Mouse (Mus musculus) liver, postnatal 0 days (tissue): ENCODE measurements around the gene Cacna1a. TPM values are rescaled to one million over a fixed set of nuclear protein-coding genes. Genes with fewer than 3 reads are reported as not detected.
"Not testable (repeated sequence)": the region's sequence is repeated elsewhere in the genome, so short reads cannot be mapped to it uniquely, and the experiment has no call there.

ENCODE experiments used
- ATAC-seq: fragments of 200-750 bp; cut with Nextera tagmentation; 2 replicates; pipeline ENCODE4 v1.8.0; 2017; ENCODE audit warnings: mild to moderate bottlenecking, moderate library complexity
- DNase-seq: peaks from one replicate; pipeline ENCODE4 v3.0.0-alpha.2; 2016
- H3K27ac ChIP-seq: fragments of 300-500 bp; sonication (generic); 2 replicates; pipeline ENCODE4 v1.5.1; 2014; ENCODE audit warnings: antibody characterized with exemption, moderate library complexity, mild to moderate bottlenecking, low read depth
- H3K27me3 ChIP-seq: fragments of 300-500 bp; sonication (generic); 2 replicates; pipeline ENCODE4 v1.6.1; 2014; ENCODE audit warnings: low read length, control low read depth, mixed read lengths; ENCODE audit not compliant: insufficient read depth
- H3K36me3 ChIP-seq: fragments of 300-500 bp; sonication (generic); replicated peaks from 2 replicates; pipeline ENCODE4 v1.6.1; 2014; ENCODE audit warnings: mild to moderate bottlenecking, control low read depth, low read length, moderate library complexity, mixed read lengths; ENCODE audit not compliant: insufficient read depth
- H3K4me1 ChIP-seq: fragments of 300-500 bp; sonication (generic); 2 replicates; pipeline ENCODE4 v1.6.1; 2014; ENCODE audit warnings: antibody characterized with exemption, mild to moderate bottlenecking, control low read depth; ENCODE audit not compliant: insufficient read depth
- H3K4me2 ChIP-seq: fragments of 300-500 bp; sonication (generic); 2 replicates; pipeline ENCODE4 v1.6.1; 2014; ENCODE audit warnings: low read depth, mild to moderate bottlenecking, low read length, moderate library complexity, mixed read lengths
- H3K4me3 ChIP-seq: fragments of 300-500 bp; sonication (generic); 2 replicates; pipeline ENCODE4 v1.5.1; 2014; ENCODE audit warnings: low read depth, low read length
- H3K9ac ChIP-seq: fragments of 300-500 bp; sonication (generic); replicated peaks from 2 replicates; pipeline ENCODE4 v1.6.1; 2014; ENCODE audit warnings: mild to moderate bottlenecking, moderate library complexity
- H3K9me3 ChIP-seq: fragments of 300-500 bp; sonication (generic); 2 replicates; pipeline ENCODE4 v1.6.1; 2016; ENCODE audit warnings: mild to moderate bottlenecking, control low read depth, low read length, mixed read lengths
- CTCF ChIP-seq: sonication (generic); IDR thresholded peaks from 2 replicates; pipeline ENCODE4 v1.5.1; 2016; ENCODE audit warnings: antibody characterized with exemption, low read depth
- EP300 ChIP-seq: IDR thresholded peaks from 2 replicates; pipeline ENCODE4 v1.6.1; 2016; ENCODE audit warnings: antibody characterized with exemption, low read depth, mild to moderate bottlenecking
- WGBS: fragments of 180-500 bp; shearing (Covaris S2); extraction: QIAGEN DNeasy Blood & Tissue Kit; methylation state at CpG from one replicate; pipeline ENCODE4 v1.1.7; 2014; ENCODE audit not compliant: insufficient replicate concordance; 5-methylcytosine and 5-hydroxymethylcytosine counted together
- polyA plus RNA-seq: library from polyadenylated mRNA; unstranded; fragments of >200 nt; fragmentation: Nextera tagmentation; extraction: Ambion mirVana; gene quantifications from 2 replicates; pipeline ENCODE4 v1.2.1, GENCODE M21; 2015

Gene Cacna1a
- polyA plus RNA-seq, 1 experiment from 2014 or later = 0.49 TPM

GRCm38 (mm10) chr8:84501671-84502308, 113.5 kb downstream of the Cacna1a start:
- H3K27me3 ChIP-seq = no peaks in the 10 kb centered on the region
- no peak overlapping the region for H3K9ac ChIP-seq
- no peak overlapping the region for H3K4me3 ChIP-seq
- H3K9me3 ChIP-seq = no peaks in the 10 kb centered on the region
- DNase-seq (no peak), ATAC-seq (peak; percentile 43; the same call in 1 of the 2 replicates)
- TF ChIP-seq CTCF (no peak), EP300 (no peak)
- H3K4me2 ChIP-seq = no peak overlapping the region
- no peaks in the 10 kb centered on the region for H3K4me1 ChIP-seq
- WGBS = 61% methylated on average over 10 of the region's 10 CpGs
- H3K27ac ChIP-seq = no peak overlapping the region
- H3K36me3 ChIP-seq = no peaks in the 10 kb centered on the region

DNA sequence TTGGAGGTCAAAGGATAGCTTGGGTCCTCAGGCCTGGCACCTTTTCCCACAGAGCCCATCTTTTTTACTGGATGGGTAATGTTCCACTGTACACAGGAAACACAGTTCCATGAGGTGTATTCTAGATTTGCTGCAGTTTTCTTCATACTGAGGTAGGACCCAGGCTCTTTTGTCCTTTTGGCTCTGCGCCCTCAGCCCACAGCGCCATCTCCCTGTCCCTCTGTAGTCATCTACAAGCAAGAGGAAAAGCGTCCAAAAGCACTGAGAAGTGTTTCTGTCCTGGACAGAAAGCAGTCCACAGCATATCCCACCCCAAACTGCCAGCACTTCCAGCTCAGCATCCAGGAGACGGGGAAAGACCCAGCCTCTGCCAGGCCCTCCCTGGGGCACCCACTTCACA, 114.4 kb downstream of the Cacna1a start:
- Histone ChIP-seq H3K36me3 (no peaks in the 10 kb centered on the region), H3K9ac (no peak overlapping the region), H3K4me3 (no peak overlapping the region), H3K4me1 (no peaks in the 10 kb centered on the region), H3K9me3 (no peaks in the 10 kb centered on the region), H3K27ac (no peak overlapping the region), H3K27me3 (no peaks in the 10 kb centered on the region), H3K4me2 (no peak overlapping the region)
- no peak for TF ChIP-seq EP300
- no peak for TF ChIP-seq CTCF
- ATAC-seq (no peak), DNase-seq (no peak)
- WGBS = 71% methylated on average over 4 of the region's 4 CpGs

DNA sequence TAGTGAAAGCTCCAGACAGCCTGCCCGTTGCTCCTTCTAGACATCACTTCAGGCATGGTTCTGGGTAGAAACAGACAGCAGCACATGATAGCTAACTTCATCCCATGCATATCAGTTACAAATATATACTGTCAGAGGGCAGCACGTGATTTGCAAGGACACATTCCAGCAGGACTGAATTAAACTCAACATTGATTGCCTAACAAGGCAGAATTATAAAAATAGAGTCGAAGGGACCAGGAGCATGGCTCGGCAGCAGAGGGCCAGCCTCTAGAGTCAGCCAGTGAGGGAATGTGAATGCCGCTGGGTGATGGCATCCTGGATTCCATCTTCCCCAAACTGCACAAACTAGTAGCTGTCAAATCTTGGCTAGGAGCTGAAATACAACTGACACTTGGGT, 119.0 kb downstream of the Cacna1a start:
- no peaks in the 10 kb centered on the region for H3K4me1 ChIP-seq
- H3K36me3 ChIP-seq = no peaks in the 10 kb centered on the region
- ATAC-seq = no peak
- DNase-seq = no peak
- H3K9me3 ChIP-seq = no peaks in the 10 kb centered on the region
- no peaks in the 10 kb centered on the region for H3K27me3 ChIP-seq
- no peak overlapping the region for H3K9ac ChIP-seq
- H3K4me3 ChIP-seq = no peak overlapping the region
- TF ChIP-seq CTCF = no peak
- TF ChIP-seq EP300 = no peak
- 64% methylated on average over 5 of the region's 5 CpGs for WGBS
- H3K27ac ChIP-seq = no peak overlapping the region
- no peak overlapping the region for H3K4me2 ChIP-seq

DNA sequence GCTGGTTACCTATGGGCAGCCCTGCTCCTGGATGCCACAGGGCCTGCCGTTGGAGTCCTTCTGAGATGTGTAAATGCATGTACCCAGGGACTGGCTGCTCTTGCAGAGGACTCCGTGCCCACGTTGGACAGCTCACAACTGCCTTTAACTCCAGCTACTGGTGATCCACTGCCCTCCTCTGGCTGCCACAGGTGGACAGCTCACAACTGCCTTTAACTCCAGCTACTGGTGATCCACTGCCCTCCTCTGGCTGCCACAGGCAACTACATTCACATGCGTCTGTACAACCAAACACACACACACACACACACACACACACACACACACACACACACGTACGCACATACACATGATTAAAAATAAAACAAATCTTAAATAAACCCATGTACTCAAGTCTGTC, 121.5 kb downstream of the Cacna1a start:
- H3K36me3 ChIP-seq, H3K4me2 ChIP-seq, DNase-seq, H3K9me3 ChIP-seq, ATAC-seq, H3K4me3 ChIP-seq, H3K9ac ChIP-seq, H3K27ac ChIP-seq, H3K27me3 ChIP-seq, H3K4me1 ChIP-seq: not testable (repeated sequence)
- peak; percentile 33; the same call in 1 of the 2 replicates for TF ChIP-seq CTCF
- 79% methylated on average over 6 of the region's 6 CpGs for WGBS

DNA sequence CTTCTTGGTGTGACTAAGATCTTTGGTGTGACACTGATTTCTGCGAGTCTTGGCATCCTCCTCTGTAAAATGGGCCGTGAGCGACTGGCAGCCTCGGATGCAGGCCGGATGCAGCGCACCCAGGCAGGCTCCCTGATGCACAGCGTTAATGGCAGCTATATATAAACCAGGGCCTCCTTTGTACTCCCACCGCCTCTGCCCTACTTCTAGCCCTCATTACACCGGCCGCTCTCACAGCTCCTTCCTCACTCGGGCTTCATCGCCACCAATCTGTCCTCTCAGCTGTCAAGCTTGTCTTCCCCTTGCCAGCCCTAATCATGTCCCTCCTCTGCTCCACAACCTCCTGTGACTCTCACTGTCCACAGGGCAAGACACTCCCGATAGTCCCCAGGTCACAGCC, 123.4 kb downstream of the Cacna1a start:
- Histone ChIP-seq H3K9ac (no peak overlapping the region), H3K4me3 (no peak overlapping the region), H3K4me1 (no peaks in the 10 kb centered on the region), H3K4me2 (no peak overlapping the region), H3K9me3 (no peaks in the 10 kb centered on the region), H3K36me3 (no peaks in the 10 kb centered on the region), H3K27me3 (no peaks in the 10 kb centered on the region), H3K27ac (no peak overlapping the region)
- WGBS = 79% methylated on average over 13 of the region's 13 CpGs
- TF ChIP-seq CTCF = no peak
- no peak for TF ChIP-seq EP300
- ATAC-seq (no peak), DNase-seq (no peak)

DNA sequence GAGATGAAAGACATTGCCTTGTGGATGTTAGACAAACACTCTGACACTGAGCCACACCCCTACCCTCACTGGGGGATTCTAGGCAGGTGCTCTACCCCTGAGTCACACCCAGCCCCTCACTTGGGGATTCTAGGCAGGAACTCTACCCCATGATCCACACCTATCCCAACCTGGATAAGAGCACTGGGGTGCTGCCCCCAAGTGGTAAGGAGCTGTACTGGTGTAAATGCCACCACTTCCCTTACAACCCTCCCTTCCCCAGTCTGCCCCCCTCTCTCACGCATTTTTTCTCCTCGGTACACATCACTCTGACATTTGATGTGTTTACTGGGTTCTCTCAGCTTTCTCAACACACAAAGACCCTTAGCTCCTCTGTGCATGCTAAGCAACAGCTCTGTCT, 125.5 kb downstream of the Cacna1a start:
- H3K27me3 ChIP-seq = no peaks in the 10 kb centered on the region
- 16% methylated on average over 2 of the region's 2 CpGs for WGBS
- DNase-seq = peak; percentile 29

GRCm38 (mm10) chr8:84518180-84518579, 129.9 kb downstream of the Cacna1a start:
- no peaks in the 10 kb centered on the region for H3K9me3 ChIP-seq
- ATAC-seq (no peak), DNase-seq (no peak)
- H3K27me3 ChIP-seq = no peaks in the 10 kb centered on the region
- H3K4me3 ChIP-seq = no peak overlapping the region
- H3K36me3 ChIP-seq = no peaks in the 10 kb centered on the region
- WGBS = 70% methylated on average over 2 of the region's 2 CpGs
- H3K4me1 ChIP-seq = no peaks in the 10 kb centered on the region
- H3K27ac ChIP-seq = no peak overlapping the region
- no peak overlapping the region for H3K9ac ChIP-seq
- no peak for TF ChIP-seq EP300
- TF ChIP-seq CTCF = 0 out of 2 replicates have a peak, but pooled peaks have one; percentile 12
- H3K4me2 ChIP-seq = no peak overlapping the region

More for the DNA sequence above, 125.5 kb downstream of the Cacna1a start:
- no peaks in the 10 kb centered on the region for H3K9me3 ChIP-seq
- no peak overlapping the region for H3K9ac ChIP-seq
- no peak for ATAC-seq
- H3K4me1 ChIP-seq = no peaks in the 10 kb centered on the region
- H3K36me3 ChIP-seq = no peaks in the 10 kb centered on the region
- no peak overlapping the region for H3K4me2 ChIP-seq
- H3K4me3 ChIP-seq = no peak overlapping the region
- TF ChIP-seq CTCF = peak; percentile 59
- no peak for TF ChIP-seq EP300
- H3K27ac ChIP-seq = no peak overlapping the region
